Mouse (Mus musculus): ENCODE data around the gene Phf24. TPM values are rescaled to one million over a fixed set of nuclear protein-coding genes. Genes with fewer than 3 reads are reported as not detected.

Gene Phf24
- 2.3 TPM for polyA plus RNA-seq (2014; fragmentation: Illumina TruSeq; extraction: RNeasy Lipid Tissue Mini Kit (QIAGEN cat#74804); ENCODE audit: insufficient read depth, low read depth, low replicate concordance)

GRCm38 (mm10) chr4:42916617-42917401 is at the start of gene Phf24:
TSS of gene Phf24 (plus strand) at chr4:42916660.

GRCm38 (mm10) chr4:42874134-42874533 is 42.3 kb upstream of the Phf24 start, which contains the start of gene Fam205c:
TSS of gene Fam205c (minus strand) at chr4:42874234.

GRCm38 (mm10) chr4:42949676-42950051 is 33.2 kb downstream of the Phf24 start, which contains the start of gene Dnajb5:
TSS of gene Dnajb5 (plus strand) at chr4:42949814.

GRCm38 (mm10) chr4:42969304-42969703 is 52.8 kb downstream of the Phf24 start, which contains the start of gene 1700022I11Rik:
TSS of gene 1700022I11Rik (plus strand) at chr4:42969604.

Other genes starting within 250 kb of the Phf24 start
- gene 4930578G10Rik, start 181.1 kb upstream of the Phf24 start, polyA plus RNA-seq (2014; fragmentation: Illumina TruSeq; extraction: RNeasy Lipid Tissue Mini Kit (QIAGEN cat#74804); ENCODE audit: insufficient read depth, low read depth, low replicate concordance), result not detected
- gene Ccl19, start 160.1 kb upstream of the Phf24 start, polyA plus RNA-seq (2014; fragmentation: Illumina TruSeq; extraction: RNeasy Lipid Tissue Mini Kit (QIAGEN cat#74804); ENCODE audit: insufficient read depth, low read depth, low replicate concordance), result 7.6 TPM
- gene Ccl21a, start 142.7 kb upstream of the Phf24 start, polyA plus RNA-seq (2014; fragmentation: Illumina TruSeq; extraction: RNeasy Lipid Tissue Mini Kit (QIAGEN cat#74804); ENCODE audit: insufficient read depth, low read depth, low replicate concordance), result 177 TPM
- gene Fam205a1, start 62.8 kb upstream of the Phf24 start, polyA plus RNA-seq (2014; fragmentation: Illumina TruSeq; extraction: RNeasy Lipid Tissue Mini Kit (QIAGEN cat#74804); ENCODE audit: insufficient read depth, low read depth, low replicate concordance), result not detected
- not detected for gene Gm12394, start 59.9 kb upstream of the Phf24 start, polyA plus RNA-seq (2014; fragmentation: Illumina TruSeq; extraction: RNeasy Lipid Tissue Mini Kit (QIAGEN cat#74804); ENCODE audit: insufficient read depth, low read depth, low replicate concordance)
- gene Fam205c, start 42.4 kb upstream of the Phf24 start, polyA plus RNA-seq (2014; fragmentation: Illumina TruSeq; extraction: RNeasy Lipid Tissue Mini Kit (QIAGEN cat#74804); ENCODE audit: insufficient read depth, low read depth, low replicate concordance), result not detected
- 16.1 TPM for gene Dnajb5, start 33.2 kb downstream of the Phf24 start, polyA plus RNA-seq (2014; fragmentation: Illumina TruSeq; extraction: RNeasy Lipid Tissue Mini Kit (QIAGEN cat#74804); ENCODE audit: insufficient read depth, low read depth, low replicate concordance)
- gene 1700022I11Rik, start 52.9 kb downstream of the Phf24 start, polyA plus RNA-seq (2014; fragmentation: Illumina TruSeq; extraction: RNeasy Lipid Tissue Mini Kit (QIAGEN cat#74804); ENCODE audit: insufficient read depth, low read depth, low replicate concordance), result not detected
- 114 TPM for gene Vcp, start 83.8 kb downstream of the Phf24 start, polyA plus RNA-seq (2014; fragmentation: Illumina TruSeq; extraction: RNeasy Lipid Tissue Mini Kit (QIAGEN cat#74804); ENCODE audit: insufficient read depth, low read depth, low replicate concordance)
- gene Fancg, start 93.8 kb downstream of the Phf24 start, polyA plus RNA-seq (2014; fragmentation: Illumina TruSeq; extraction: RNeasy Lipid Tissue Mini Kit (QIAGEN cat#74804); ENCODE audit: insufficient read depth, low read depth, low replicate concordance), result 3.8 TPM
- gene Pigo, start 109.2 kb downstream of the Phf24 start, polyA plus RNA-seq (2014; fragmentation: Illumina TruSeq; extraction: RNeasy Lipid Tissue Mini Kit (QIAGEN cat#74804); ENCODE audit: insufficient read depth, low read depth, low replicate concordance), result 5.6 TPM
- gene Stoml2, start 115.0 kb downstream of the Phf24 start, polyA plus RNA-seq (2014; fragmentation: Illumina TruSeq; extraction: RNeasy Lipid Tissue Mini Kit (QIAGEN cat#74804); ENCODE audit: insufficient read depth, low read depth, low replicate concordance), result 55.6 TPM
- gene Fam214b, start 129.6 kb downstream of the Phf24 start, polyA plus RNA-seq (2014; fragmentation: Illumina TruSeq; extraction: RNeasy Lipid Tissue Mini Kit (QIAGEN cat#74804); ENCODE audit: insufficient read depth, low read depth, low replicate concordance), result 9.5 TPM
- gene Unc13b, start 142.3 kb downstream of the Phf24 start, polyA plus RNA-seq (2014; fragmentation: Illumina TruSeq; extraction: RNeasy Lipid Tissue Mini Kit (QIAGEN cat#74804); ENCODE audit: insufficient read depth, low read depth, low replicate concordance), result 6.3 TPM